Mouse (Mus musculus) lung, postnatal 0 days (tissue): ENCODE data around the gene Gm45021.

Experiments used
- CTCF ChIP-seq: IDR thresholded peaks from 2 replicates; pipeline ENCODE4 v1.5.1; 2016; ENCODE audit warnings: antibody characterized with exemption, mild to moderate bottlenecking
- EP300 ChIP-seq: IDR thresholded peaks from 2 replicates; pipeline ENCODE4 v1.6.1; 2016; ENCODE audit warnings: antibody characterized with exemption, mild to moderate bottlenecking, control low read depth

DNA sequence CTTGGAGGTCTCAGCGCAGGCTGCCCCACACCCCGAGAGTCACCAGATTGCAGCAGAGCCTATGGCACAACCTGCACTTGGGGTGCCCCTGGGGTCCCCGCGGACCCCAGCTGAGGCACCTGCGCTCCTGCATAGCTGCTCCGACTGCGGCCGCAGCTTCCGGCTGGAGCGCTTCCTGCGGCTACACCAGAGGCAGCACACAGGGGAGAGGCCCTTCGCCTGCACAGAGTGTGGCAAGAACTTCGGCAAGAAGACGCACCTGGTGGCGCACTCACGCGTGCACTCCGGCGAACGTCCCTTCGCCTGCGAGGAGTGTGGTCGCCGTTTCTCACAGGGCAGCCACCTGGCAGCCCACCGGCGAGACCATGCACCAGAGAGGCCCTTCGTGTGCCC, 7.8 kb downstream of the Gm45021 start:
- TF ChIP-seq CTCF, result no peak
- TF ChIP-seq EP300, result no peak
